Mouse (Mus musculus) CH12.LX (cell line): ENCODE measurements around the gene Fgfr2. TPM values are rescaled to one million over a fixed set of nuclear protein-coding genes. Genes with fewer than 3 reads are reported as not detected.

ENCODE experiments used
- DNase-seq: peaks from one replicate; pipeline ENCODE4 v3.0.0-alpha.2; 2013; ENCODE audit errors: extremely low read depth
- H3K27ac ChIP-seq: 2 replicates; pipeline ENCODE4 v1.5.1; 2012; ENCODE audit warnings: low read depth, mild to moderate bottlenecking, control low read depth, moderate library complexity; ENCODE audit not compliant: insufficient read depth
- H3K27me3 ChIP-seq: replicated peaks from 2 replicates; pipeline ENCODE3; 2012; ENCODE audit warnings: inconsistent platforms
- H3K36me3 ChIP-seq, 2 experiments: replicated peaks in 1 of 2; 2 replicates each; pipeline versions ENCODE3 to v1.6.1; 2012; ENCODE audit warnings: inconsistent platforms in 1 of 2, low read length in 1 of 2, mild to moderate bottlenecking in 1 of 2, mixed read lengths in 1 of 2, moderate library complexity in 1 of 2; ENCODE audit not compliant: control insufficient read depth in 1 of 2, insufficient read depth in 1 of 2
- H3K4me1 ChIP-seq, 2 experiments: 2 replicates each; pipeline ENCODE4 v1.6.1; 2012; ENCODE audit warnings: inconsistent platforms in 1 of 2, moderate library complexity in 1 of 2; ENCODE audit not compliant: insufficient read depth in 2 of 2, control insufficient read depth in 1 of 2
- H3K4me2 ChIP-seq: 2 replicates; pipeline ENCODE4 v1.6.1; 2012; ENCODE audit warnings: low read depth, mild to moderate bottlenecking, control low read depth; ENCODE audit not compliant: poor library complexity, insufficient read depth, severe bottlenecking
- H3K4me3 ChIP-seq, 3 experiments: fragments of 150-350 bp in 1 of 3; sonication (generic) in 1 of 3; replicated peaks in 1 of 3; 2 replicates each; pipeline versions ENCODE3 to v1.5.1; 2011 to 2012; ENCODE audit warnings: low read depth in 2 of 3, low read length in 2 of 3, mild to moderate bottlenecking in 2 of 3, moderate library complexity in 2 of 3, control low read depth in 1 of 3, improper control_type of control experiment in 1 of 3, inconsistent platforms in 1 of 3, mixed read lengths in 1 of 3; ENCODE audit not compliant: poor library complexity in 1 of 3
- H3K79me2 ChIP-seq: replicated peaks from 2 replicates; pipeline ENCODE4 v1.6.1; 2012; ENCODE audit warnings: mild to moderate bottlenecking, moderate library complexity; ENCODE audit not compliant: control insufficient read depth, poor library complexity, insufficient read depth, severe bottlenecking; ENCODE audit errors: extremely low read depth
- H3K9ac ChIP-seq: 2 replicates; pipeline ENCODE4 v1.6.1; 2012; ENCODE audit warnings: low read depth, mild to moderate bottlenecking, control low read depth, moderate library complexity; ENCODE audit not compliant: insufficient read depth
- H3K9me3 ChIP-seq: replicated peaks from 2 replicates; pipeline ENCODE3; 2012; ENCODE audit warnings: low read length, inconsistent platforms, mixed read lengths
- CHD2 ChIP-seq: IDR thresholded peaks from 2 replicates; pipeline ENCODE4 v1.6.1; 2011; ENCODE audit warnings: low read length, improper control_type of control experiment
- CTCF ChIP-seq, 2 experiments: IDR thresholded peaks in 1 of 2; conservative IDR thresholded peaks in 1 of 2; 2 replicates each; pipeline ENCODE4 v1.5.1; 2011 to 2012; ENCODE audit warnings: low read depth in 2 of 2, low read length in 2 of 2, improper control_type of control experiment in 1 of 2, inconsistent platforms in 1 of 2, mild to moderate bottlenecking in 1 of 2, moderate library complexity in 1 of 2
- GABPA ChIP-seq: IDR thresholded peaks from 2 replicates; pipeline ENCODE4 v1.6.1; 2012; ENCODE audit warnings: low read depth, low read length, improper control_type of control experiment, inconsistent platforms; ENCODE audit not compliant: insufficient replicate concordance
- JUN ChIP-seq: IDR thresholded peaks from 2 replicates; pipeline ENCODE4 v1.6.1; 2011; ENCODE audit warnings: low read depth, mild to moderate bottlenecking, low read length, improper control_type of control experiment, moderate library complexity; ENCODE audit not compliant: insufficient read depth
- KAT2A ChIP-seq: IDR thresholded peaks from 2 replicates; pipeline ENCODE4 v1.6.1; 2012; ENCODE audit warnings: low read length, improper control_type of control experiment, inconsistent platforms; ENCODE audit not compliant: insufficient replicate concordance
- MAZ ChIP-seq: IDR thresholded peaks from 2 replicates; pipeline ENCODE4 v1.6.1; 2012; ENCODE audit warnings: low read depth, mild to moderate bottlenecking, inconsistent platforms, low read length, improper control_type of control experiment, moderate library complexity
- MEF2A ChIP-seq: IDR thresholded peaks from 2 replicates; pipeline ENCODE4 v1.6.1; 2014; ENCODE audit warnings: low read depth, mild to moderate bottlenecking, inconsistent platforms, low read length, improper control_type of control experiment, borderline replicate concordance
- MXI1 ChIP-seq: IDR thresholded peaks from 2 replicates; pipeline ENCODE4 v1.6.1; 2011; ENCODE audit warnings: mild to moderate bottlenecking, low read depth, low read length, improper control_type of control experiment
- PAX5 ChIP-seq: IDR thresholded peaks from 2 replicates; pipeline ENCODE4 v1.6.1; 2012; ENCODE audit warnings: low read length, inconsistent platforms, mixed read lengths
- POLR2AphosphoS2 ChIP-seq: IDR thresholded peaks from 2 replicates; pipeline ENCODE4 v1.6.1; 2011; ENCODE audit warnings: low read depth, low read length, improper control_type of control experiment
- RCOR1 ChIP-seq: conservative IDR thresholded peaks from 2 replicates; pipeline ENCODE4 v1.6.1; 2012; ENCODE audit warnings: low read depth, mild to moderate bottlenecking, inconsistent platforms, low read length, improper control_type of control experiment
- SMC3 ChIP-seq: IDR thresholded peaks from 2 replicates; pipeline ENCODE4 v1.6.1; 2011; ENCODE audit warnings: low read depth, low read length, improper control_type of control experiment
- TCF12 ChIP-seq: IDR thresholded peaks from 2 replicates; pipeline ENCODE4 v1.6.1; 2014; ENCODE audit warnings: low read depth, mild to moderate bottlenecking, inconsistent platforms, low read length, improper control_type of control experiment
- USF1 ChIP-seq: IDR thresholded peaks from 2 replicates; pipeline ENCODE4 v1.6.1; 2014; ENCODE audit warnings: low read depth, mild to moderate bottlenecking, inconsistent platforms, low read length, improper control_type of control experiment
- ZKSCAN1 ChIP-seq: IDR thresholded peaks from 2 replicates; pipeline ENCODE4 v1.6.1; 2012; ENCODE audit warnings: low read depth, inconsistent platforms, low read length, improper control_type of control experiment, borderline replicate concordance
- dilution Hi-C: fragments of 300-500 bp; cut with MboI; formaldehyde crosslinking; loops from 2 replicates; pipeline ENCODE4 v1.14.3; 2020; ENCODE audit warnings: low sequenced_read_pairs; ENCODE audit not compliant: extremely low pct_unique_long_range_greater_than_20kb, extremely low pct_ligation_motif_present
- in situ Hi-C: fragments of 300-500 bp; cut with MboI; formaldehyde crosslinking; loops from 3 replicates; pipeline ENCODE4 v1.14.3; 2019; ENCODE audit warnings: low sequenced_read_pairs, low pct_ligation_motif_present, low pct_unique_long_range_greater_than_20kb, mixed read lengths
- polyA plus RNA-seq: library from polyadenylated mRNA; unstranded; fragments of >175 nt; gene quantifications from 2 replicates; pipeline ENCODE4 v1.2.1, GENCODE M21; 2012; ENCODE audit warnings: low read depth; ENCODE audit not compliant: insufficient read length
- total RNA-seq, 2 experiments: library from RNA; depleted of rRNA; stranded (reverse); fragments of 300-350 nt in 1 of 2; fragments of >200 nt in 1 of 2; gene quantifications; 2 replicates each; pipeline ENCODE4 v1.2.3; 2012 to 2014

Fgfr2 gene
- total and polyA plus RNA-seq, 3 experiments, result not detected

GRCm38 (mm10) chr7:130503006-130503405 is 2620.1 kb downstream of the Fgfr2 start:
- Histone ChIP-seq H3K27ac (no peak overlapping the region), H3K4me3 (no peak overlapping the region), H3K4me2 (no peak overlapping the region), H3K27me3 (no peaks in the 10 kb centered on the region), H3K9ac (no peak overlapping the region), H3K9me3 (no peaks in the 10 kb centered on the region), H3K4me1 (peaks cover 0 to 10% of the 10 kb centered on the region in 2 experiments; a peak in 1 of 4 replicates), H3K36me3 (peaks cover 19 to 58% of the 10 kb centered on the region in 2 experiments), H3K79me2 (no peaks in the 10 kb centered on the region)
- dilution Hi-C loops (no loop called here), in situ Hi-C loops (loop anchor here (25.0 kb wide), 1 partner anchor 1741 kb away; no protein-coding TSS in a partner anchor)
- no peak for DNase-seq
- no peak for TF ChIP-seq CHD2
- TF ChIP-seq GABPA, result no peak
- TF ChIP-seq TCF12, result no peak
- no peak for TF ChIP-seq POLR2AphosphoS2
- no peak for TF ChIP-seq USF1
- TF ChIP-seq CTCF (conservative IDR thresholded peaks at IDR 0.05 in 1 of 2, IDR thresholded peaks at IDR 0.05 in 1 of 2; ENCODE audit: low read depth in 2 of 2, low read length in 2 of 2), result no peak
- TF ChIP-seq RCOR1, result no peak
- no peak for TF ChIP-seq ZKSCAN1

- in situ Hi-C loops, result loop anchor here (25.0 kb wide), 1 partner anchor 1739 kb away; no protein-coding TSS in a partner anchor
- H3K36me3 ChIP-seq, result peaks cover 11 to 51% of the 10 kb centered on the region in 2 experiments
These were observed 2621.7 kb downstream of the Fgfr2 start for GRCm38 (mm10) chr7:130501499-130501898.

GRCm38 (mm10) chr7:130493346-130493745 is 2629.8 kb downstream of the Fgfr2 start:
- in situ Hi-C loops, result loop anchor here (25.0 kb wide), 1 partner anchor 856 kb away; no protein-coding TSS in a partner anchor
- no peaks in the 10 kb centered on the region for H3K4me1 ChIP-seq
- no peak for DNase-seq
- H3K9me3 ChIP-seq, result no peaks in the 10 kb centered on the region
- peaks cover 0 to 22% of the 10 kb centered on the region in 2 experiments for H3K36me3 ChIP-seq
- no peak overlapping the region for H3K4me3 ChIP-seq
- dilution Hi-C loops, result no loop called here
- no peak overlapping the region for H3K4me2 ChIP-seq
- H3K27ac ChIP-seq, result no peak overlapping the region
- no peaks in the 10 kb centered on the region for H3K79me2 ChIP-seq
- no peak overlapping the region for H3K9ac ChIP-seq
- TF ChIP-seq SMC3 (no peak), MXI1 (no peak)
- H3K27me3 ChIP-seq, result no peaks in the 10 kb centered on the region

More at GRCm38 (mm10) chr7:130501499-130501898, 2621.7 kb downstream of the Fgfr2 start:
- Histone ChIP-seq H3K9me3 (no peaks in the 10 kb centered on the region), H3K27ac (no peak overlapping the region), H3K79me2 (no peaks in the 10 kb centered on the region)
- DNase-seq, result peak; percentile 35
- TF ChIP-seq CHD2, result no peak
- TF ChIP-seq PAX5, result no peak
- TF ChIP-seq GABPA, result no peak
- no peak for TF ChIP-seq JUN
- no peak for TF ChIP-seq MEF2A
- no peak for TF ChIP-seq MAZ
- no peak for TF ChIP-seq KAT2A
- TF ChIP-seq, all 38 proteins: peak for 0
- dilution Hi-C loops, result no loop called here
- Histone ChIP-seq H3K4me1 (peaks cover 0 to 10% of the 10 kb centered on the region in 2 experiments; a peak in 1 of 4 replicates), H3K4me3 (no peak overlapping the region), H3K4me2 (no peak overlapping the region), H3K9ac (no peak overlapping the region), H3K27me3 (no peaks in the 10 kb centered on the region)
